Mouse (Mus musculus) retina, postnatal 7 days (tissue): ENCODE measurements around the gene Kirrel3.

Experiments used
- DNase-seq: peaks from one replicate; pipeline ENCODE4 v3.0.0-alpha.2; 2012; ENCODE audit warnings: low read depth, low spot score

Kirrel3 gene

GRCm38 (mm10) chr9:34485759-34486431 is at the start of gene Kirrel3:
TSS of gene Kirrel3 (plus strand) at chr9:34485894.
- no peak for DNase-seq

GRCm38 (mm10) chr9:34440721-34441120 is 45.0 kb upstream of the Kirrel3 start:
- no peak for DNase-seq

- no peak for DNase-seq
These were observed 41.7 kb upstream of the Kirrel3 start for GRCm38 (mm10) chr9:34443950-34444349.

GRCm38 (mm10) chr9:34446497-34447350 is 39.0 kb upstream of the Kirrel3 start:
- no peak for DNase-seq

- DNase-seq, result no peak
These were observed 38.0 kb upstream of the Kirrel3 start for GRCm38 (mm10) chr9:34447736-34448135.

- DNase-seq, result no peak
These were observed 37.2 kb upstream of the Kirrel3 start for GRCm38 (mm10) chr9:34448467-34448866.

GRCm38 (mm10) chr9:34458189-34458588 is 27.5 kb upstream of the Kirrel3 start:
- DNase-seq, result no peak

- DNase-seq, result no peak
These were observed 25.7 kb upstream of the Kirrel3 start for GRCm38 (mm10) chr9:34459968-34460367.

- no peak for DNase-seq
These were observed 22.0 kb upstream of the Kirrel3 start for GRCm38 (mm10) chr9:34463666-34464065.

- no peak for DNase-seq
These were observed 19.6 kb upstream of the Kirrel3 start for GRCm38 (mm10) chr9:34466058-34466457.

GRCm38 (mm10) chr9:34469180-34469579 is 16.5 kb upstream of the Kirrel3 start:
- DNase-seq, result no peak

GRCm38 (mm10) chr9:34476206-34476605 is 9.5 kb upstream of the Kirrel3 start:
- no peak for DNase-seq

GRCm38 (mm10) chr9:34478494-34478893 is 7.2 kb upstream of the Kirrel3 start:
- DNase-seq, result no peak

GRCm38 (mm10) chr9:34483236-34483635 is 2.5 kb upstream of the Kirrel3 start:
- no peak for DNase-seq

GRCm38 (mm10) chr9:34484665-34485064 is 1.0 kb upstream of the Kirrel3 start:
- no peak for DNase-seq

- no peak for DNase-seq
These were observed 2.6 kb downstream of the Kirrel3 start for GRCm38 (mm10) chr9:34488267-34488666.

GRCm38 (mm10) chr9:34488700-34489315 is 3.1 kb downstream of the Kirrel3 start:
- peak; percentile 40 for DNase-seq

GRCm38 (mm10) chr9:34489316-34489710 is 3.6 kb downstream of the Kirrel3 start:
- no peak for DNase-seq

GRCm38 (mm10) chr9:34489760-34490159 is 4.1 kb downstream of the Kirrel3 start:
- DNase-seq, result no peak

- DNase-seq, result no peak
These were observed 6.4 kb downstream of the Kirrel3 start for GRCm38 (mm10) chr9:34492121-34492520.

- no peak for DNase-seq
These were observed 7.9 kb downstream of the Kirrel3 start for GRCm38 (mm10) chr9:34493571-34493970.

GRCm38 (mm10) chr9:34498126-34498525 is 12.4 kb downstream of the Kirrel3 start:
- no peak for DNase-seq
